Mouse (Mus musculus): ENCODE results near the gene Actr1b. TPM values are rescaled to one million over a fixed set of nuclear protein-coding genes. Genes with fewer than 3 reads are reported as not detected.

Gene Actr1b
- polyA plus RNA-seq, 1 experiment from 2014 or later: 85.2 TPM

DNA sequence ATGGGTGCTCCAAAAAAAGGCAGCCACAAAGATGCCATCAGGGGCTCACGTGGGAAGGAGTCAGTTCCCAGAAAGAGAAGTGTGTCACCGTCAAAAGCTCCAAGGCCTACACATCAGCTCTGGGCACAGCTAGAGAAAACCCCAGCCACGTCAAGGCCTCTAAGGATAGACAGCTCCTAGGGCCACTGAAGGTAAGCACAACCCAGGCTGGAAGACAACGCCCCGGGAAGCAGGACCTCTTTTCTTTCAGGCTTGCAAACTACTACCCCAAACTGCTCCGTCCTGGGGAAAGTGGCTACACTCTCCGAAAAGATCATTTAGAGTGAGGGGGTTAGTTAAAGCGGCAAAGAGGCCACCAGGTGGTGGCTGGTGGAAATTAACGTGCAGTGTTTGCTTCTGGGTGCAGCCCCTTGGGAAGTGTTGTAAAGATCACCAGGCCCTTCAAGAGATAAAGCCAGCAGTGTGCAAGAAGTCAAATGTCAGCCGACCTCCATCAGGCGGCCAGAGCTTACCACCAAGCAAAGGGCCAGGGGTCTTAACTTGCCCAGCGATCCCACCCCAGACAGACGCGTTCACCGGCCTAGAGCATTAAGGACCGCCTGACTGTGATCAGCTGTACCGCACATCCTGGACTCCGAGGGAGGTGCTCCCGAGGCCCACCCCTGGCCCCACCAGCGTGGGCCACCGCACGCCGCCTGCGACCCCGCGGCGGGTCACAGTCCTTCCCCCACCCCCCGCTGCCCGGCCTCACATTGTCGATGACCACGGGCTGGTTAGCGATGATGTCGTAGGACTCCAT, 5.0 kb downstream of the Actr1b start:
- Histone ChIP-seq H3K4me2 (ENCODE audit: low read depth, low read length) (peak overlapping the region; percentile 89), H3K4me1 (ENCODE audit: control insufficient read depth, insufficient read depth, low read length) (peaks cover 21% of the 10 kb centered on the region), H3K4me3 (ENCODE audit: low read length) (peak overlapping the region; percentile 93), H3K27ac (ENCODE audit: low read length) (peak overlapping the region; percentile 90), H3K9me3 (replicated peaks; ENCODE audit: control insufficient read depth, low read length) (no peaks in the 10 kb centered on the region; the same call in none of the 2 replicates), H3K36me3 (ENCODE audit: control insufficient read depth, insufficient read depth) (peaks cover 24% of the 10 kb centered on the region), H3K27me3 (ENCODE audit: control insufficient read depth, insufficient read depth, low read length) (no peaks in the 10 kb centered on the region), H3K9ac (ENCODE audit: low read length) (peak overlapping the region; percentile 96)
- WGBS: under 1% methylated on average over 33 of the region's 33 CpGs
- ATAC-seq (replicated peaks; ENCODE audit: extremely low read depth, insufficient read depth, low FRiP score): peak; percentile 59

DNA sequence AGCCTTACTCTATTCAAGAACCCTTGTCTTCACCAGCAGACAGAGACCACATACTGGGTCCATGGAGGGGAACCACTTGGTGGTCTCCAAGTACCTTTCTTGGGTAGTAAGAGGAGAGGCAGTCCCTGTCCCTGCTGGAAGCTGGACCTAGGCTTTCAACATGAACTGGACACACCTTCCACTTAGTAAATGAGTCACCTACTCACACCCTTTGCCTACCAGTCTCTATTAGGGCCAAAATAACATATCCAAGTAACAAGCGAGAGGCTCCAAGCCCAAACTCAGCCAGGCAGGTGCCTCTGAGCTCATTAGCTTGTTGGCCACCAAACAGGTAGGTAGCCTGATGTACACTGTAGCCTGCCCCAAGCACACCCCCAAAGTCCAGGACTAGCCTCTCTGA, 5.6 kb downstream of the Actr1b start:
- H3K4me2 ChIP-seq (ENCODE audit: low read depth, low read length): peak overlapping the region; percentile 89
- peaks cover 21% of the 10 kb centered on the region for H3K4me1 ChIP-seq (ENCODE audit: control insufficient read depth, insufficient read depth, low read length)
- WGBS: 62% methylated on average over 1 of the region's 1 CpGs
- no peaks in the 10 kb centered on the region for H3K9me3 ChIP-seq (replicated peaks; ENCODE audit: control insufficient read depth, low read length)
- peaks cover 24% of the 10 kb centered on the region for H3K36me3 ChIP-seq (ENCODE audit: control insufficient read depth, insufficient read depth)
- peak overlapping the region; percentile 93 for H3K4me3 ChIP-seq (ENCODE audit: low read length)
- H3K27me3 ChIP-seq (ENCODE audit: control insufficient read depth, insufficient read depth, low read length): no peaks in the 10 kb centered on the region
- H3K9ac ChIP-seq (ENCODE audit: low read length): peak overlapping the region; percentile 96
- H3K27ac ChIP-seq (ENCODE audit: low read length): peak overlapping the region; percentile 90; the same call in 1 of the 2 replicates
- ATAC-seq (replicated peaks; ENCODE audit: extremely low read depth, insufficient read depth, low FRiP score): no peak

DNA sequence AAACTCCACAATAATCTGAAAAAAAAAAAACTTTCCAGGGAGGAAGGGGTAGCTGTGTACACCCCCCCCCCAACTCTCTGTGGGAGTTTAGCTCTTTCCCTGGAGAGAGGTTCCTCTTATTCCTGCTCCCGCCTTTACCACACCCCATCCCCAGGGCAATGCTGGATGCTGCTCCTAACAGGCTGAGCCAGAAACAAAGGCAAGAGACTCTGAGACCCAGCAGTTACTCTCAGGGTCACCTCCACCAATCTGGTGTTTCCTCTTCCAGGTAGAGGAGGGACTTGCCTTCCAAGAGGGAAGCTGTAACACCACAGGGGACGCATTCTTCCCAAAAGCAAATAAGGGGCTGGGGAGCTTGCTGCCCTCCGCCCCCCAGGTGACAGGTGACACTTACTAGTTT, 6.4 kb downstream of the Actr1b start:
- no peaks in the 10 kb centered on the region for H3K27me3 ChIP-seq (ENCODE audit: control insufficient read depth, insufficient read depth, low read length)
- no peak overlapping the region for H3K4me3 ChIP-seq (ENCODE audit: low read length)
- no peak overlapping the region for H3K4me2 ChIP-seq (ENCODE audit: low read depth, low read length)
- WGBS: 83% methylated on average over 3 of the region's 3 CpGs
- H3K9ac ChIP-seq (ENCODE audit: low read length): no peak overlapping the region
- peaks cover 21% of the 10 kb centered on the region for H3K4me1 ChIP-seq (ENCODE audit: control insufficient read depth, insufficient read depth, low read length)
- no peak overlapping the region for H3K27ac ChIP-seq (ENCODE audit: low read length)
- ATAC-seq (replicated peaks; ENCODE audit: extremely low read depth, insufficient read depth, low FRiP score): no peak
- peaks cover 32% of the 10 kb centered on the region for H3K36me3 ChIP-seq (ENCODE audit: control insufficient read depth, insufficient read depth)
- no peaks in the 10 kb centered on the region for H3K9me3 ChIP-seq (replicated peaks; ENCODE audit: control insufficient read depth, low read length)

DNA sequence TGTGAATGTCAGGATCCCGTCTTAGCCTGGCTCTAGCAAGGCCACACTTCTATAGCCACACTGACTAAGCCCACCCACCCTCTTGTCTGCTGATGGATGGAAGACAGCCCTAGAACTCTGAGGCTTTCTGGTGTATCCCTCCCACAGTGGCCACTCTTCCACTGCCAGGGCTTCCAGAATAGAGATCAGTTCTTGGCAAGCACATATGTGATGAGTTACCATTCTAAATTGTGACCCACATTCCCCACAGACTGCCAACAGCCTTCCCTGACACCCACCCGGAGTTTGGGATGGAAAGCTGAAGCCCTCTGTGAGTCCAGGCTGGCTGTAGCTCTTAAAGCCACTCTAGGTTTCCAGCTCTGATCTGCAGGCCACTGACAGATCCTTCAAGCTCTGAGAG, 7.1 kb downstream of the Actr1b start:
- H3K27ac ChIP-seq (ENCODE audit: low read length): peak overlapping the region; percentile 16; the same call in 1 of the 2 replicates
- WGBS: 56% methylated on average over 2 of the region's 2 CpGs
- no peak overlapping the region for H3K9ac ChIP-seq (ENCODE audit: low read length)
- H3K4me1 ChIP-seq (ENCODE audit: control insufficient read depth, insufficient read depth, low read length): peaks cover 21% of the 10 kb centered on the region
- H3K9me3 ChIP-seq (replicated peaks; ENCODE audit: control insufficient read depth, low read length): no peaks in the 10 kb centered on the region
- no peaks in the 10 kb centered on the region for H3K27me3 ChIP-seq (ENCODE audit: control insufficient read depth, insufficient read depth, low read length)
- no peak overlapping the region for H3K4me3 ChIP-seq (ENCODE audit: low read length)
- no peak overlapping the region for H3K4me2 ChIP-seq (ENCODE audit: low read depth, low read length)
- no peak for ATAC-seq (replicated peaks; ENCODE audit: extremely low read depth, insufficient read depth, low FRiP score)
- H3K36me3 ChIP-seq (ENCODE audit: control insufficient read depth, insufficient read depth): peaks cover 38% of the 10 kb centered on the region

DNA sequence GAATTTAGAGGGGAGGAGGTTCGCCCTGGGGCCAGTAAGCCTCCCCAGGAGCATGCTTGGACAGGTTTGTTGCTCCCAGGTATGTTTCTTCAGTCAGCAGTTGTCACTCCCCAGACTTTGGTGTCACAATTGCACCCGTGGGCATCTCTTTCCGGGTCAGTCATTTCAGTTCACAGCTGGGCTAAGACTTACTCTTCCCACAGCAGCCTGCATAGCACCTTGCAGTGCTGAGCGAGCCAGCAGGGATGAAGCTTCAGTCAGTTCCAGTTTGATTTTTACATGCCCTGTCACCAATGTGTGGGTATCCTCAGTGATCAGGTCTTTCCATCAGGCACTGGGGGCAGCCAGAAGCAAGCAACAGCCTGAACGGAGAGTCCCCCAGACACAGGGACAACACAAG, 17.2 kb downstream of the Actr1b start:
- WGBS: 63% methylated on average over 5 of the region's 5 CpGs
- H3K4me2 ChIP-seq (ENCODE audit: low read depth, low read length): no peak overlapping the region
- peaks cover 49% of the 10 kb centered on the region for H3K36me3 ChIP-seq (ENCODE audit: control insufficient read depth, insufficient read depth)
- H3K4me3 ChIP-seq (ENCODE audit: low read length): no peak overlapping the region
- H3K27me3 ChIP-seq (ENCODE audit: control insufficient read depth, insufficient read depth, low read length): no peaks in the 10 kb centered on the region
- H3K27ac ChIP-seq (ENCODE audit: low read length): no peak overlapping the region
- ATAC-seq (replicated peaks; ENCODE audit: extremely low read depth, insufficient read depth, low FRiP score): no peak
- H3K9me3 ChIP-seq (replicated peaks; ENCODE audit: control insufficient read depth, low read length): no peaks in the 10 kb centered on the region
- no peak overlapping the region; the same call in 1 of the 2 replicates for H3K9ac ChIP-seq (ENCODE audit: low read length)
- H3K4me1 ChIP-seq (ENCODE audit: control insufficient read depth, insufficient read depth, low read length): peaks cover 6% of the 10 kb centered on the region

DNA sequence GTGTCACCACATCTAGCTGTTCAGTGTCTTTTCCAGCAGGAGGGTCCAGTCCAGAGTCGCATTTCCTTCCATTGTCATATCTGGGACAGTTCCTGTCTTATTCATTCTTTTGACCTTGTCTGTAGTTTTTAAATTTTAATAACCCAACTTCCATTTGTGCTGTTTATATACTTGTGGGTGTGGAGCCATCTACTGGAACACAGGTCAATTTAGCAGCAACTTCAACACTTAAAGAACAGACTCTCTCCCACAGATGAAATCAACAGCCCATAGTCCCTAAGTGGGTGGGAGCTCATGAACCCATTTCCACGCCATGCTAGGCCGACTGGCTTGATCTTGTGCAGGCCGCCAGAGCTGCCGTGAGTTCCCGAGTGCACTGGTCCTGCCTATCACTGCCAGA, 17.8 kb downstream of the Actr1b start:
- 43% methylated on average over 6 of the region's 6 CpGs for WGBS
- Histone ChIP-seq H3K9me3 (replicated peaks; ENCODE audit: control insufficient read depth, low read length) (no peaks in the 10 kb centered on the region), H3K4me2 (ENCODE audit: low read depth, low read length) (no peak overlapping the region), H3K4me3 (ENCODE audit: low read length) (no peak overlapping the region), H3K4me1 (ENCODE audit: control insufficient read depth, insufficient read depth, low read length) (peaks cover 6% of the 10 kb centered on the region), H3K36me3 (ENCODE audit: control insufficient read depth, insufficient read depth) (peaks cover 43% of the 10 kb centered on the region), H3K27me3 (ENCODE audit: control insufficient read depth, insufficient read depth, low read length) (no peaks in the 10 kb centered on the region), H3K27ac (ENCODE audit: low read length) (0 out of 2 replicates have a peak overlapping the region, but pooled peaks have one; percentile 7), H3K9ac (ENCODE audit: low read length) (no peak overlapping the region)
- ATAC-seq (replicated peaks; ENCODE audit: extremely low read depth, insufficient read depth, low FRiP score): no peak

DNA sequence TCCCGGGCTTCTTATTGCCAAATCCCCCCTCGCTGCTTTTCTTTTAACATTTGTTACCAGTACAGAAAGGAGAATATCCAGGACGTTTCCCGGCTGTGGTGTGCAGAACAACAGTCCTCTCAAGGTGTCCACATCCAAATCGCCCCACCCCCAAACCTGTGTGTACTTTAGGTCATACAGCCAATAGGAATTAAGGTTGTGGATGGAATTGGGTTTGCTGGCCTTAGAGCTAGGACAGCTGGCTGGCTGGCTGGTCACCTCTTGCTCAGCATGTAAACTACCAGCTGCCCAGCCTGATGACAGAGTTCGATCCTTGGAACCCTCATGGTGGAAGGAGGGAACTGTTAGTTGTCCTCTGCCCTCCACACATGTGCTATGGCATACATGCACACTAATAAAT, 19.4 kb downstream of the Actr1b start:
- Histone ChIP-seq H3K36me3 (ENCODE audit: control insufficient read depth, insufficient read depth) (peaks cover 29% of the 10 kb centered on the region), H3K9ac (ENCODE audit: low read length) (no peak overlapping the region), H3K4me1 (ENCODE audit: control insufficient read depth, insufficient read depth, low read length) (peaks cover 9% of the 10 kb centered on the region), H3K27ac (ENCODE audit: low read length) (no peak overlapping the region), H3K27me3 (ENCODE audit: control insufficient read depth, insufficient read depth, low read length) (no peaks in the 10 kb centered on the region), H3K4me2 (ENCODE audit: low read depth, low read length) (no peak overlapping the region), H3K4me3 (ENCODE audit: low read length) (no peak overlapping the region), H3K9me3 (replicated peaks; ENCODE audit: control insufficient read depth, low read length) (no peaks in the 10 kb centered on the region)
- WGBS: 90% methylated on average over 6 of the region's 6 CpGs
- no peak for ATAC-seq (replicated peaks; ENCODE audit: extremely low read depth, insufficient read depth, low FRiP score)

DNA sequence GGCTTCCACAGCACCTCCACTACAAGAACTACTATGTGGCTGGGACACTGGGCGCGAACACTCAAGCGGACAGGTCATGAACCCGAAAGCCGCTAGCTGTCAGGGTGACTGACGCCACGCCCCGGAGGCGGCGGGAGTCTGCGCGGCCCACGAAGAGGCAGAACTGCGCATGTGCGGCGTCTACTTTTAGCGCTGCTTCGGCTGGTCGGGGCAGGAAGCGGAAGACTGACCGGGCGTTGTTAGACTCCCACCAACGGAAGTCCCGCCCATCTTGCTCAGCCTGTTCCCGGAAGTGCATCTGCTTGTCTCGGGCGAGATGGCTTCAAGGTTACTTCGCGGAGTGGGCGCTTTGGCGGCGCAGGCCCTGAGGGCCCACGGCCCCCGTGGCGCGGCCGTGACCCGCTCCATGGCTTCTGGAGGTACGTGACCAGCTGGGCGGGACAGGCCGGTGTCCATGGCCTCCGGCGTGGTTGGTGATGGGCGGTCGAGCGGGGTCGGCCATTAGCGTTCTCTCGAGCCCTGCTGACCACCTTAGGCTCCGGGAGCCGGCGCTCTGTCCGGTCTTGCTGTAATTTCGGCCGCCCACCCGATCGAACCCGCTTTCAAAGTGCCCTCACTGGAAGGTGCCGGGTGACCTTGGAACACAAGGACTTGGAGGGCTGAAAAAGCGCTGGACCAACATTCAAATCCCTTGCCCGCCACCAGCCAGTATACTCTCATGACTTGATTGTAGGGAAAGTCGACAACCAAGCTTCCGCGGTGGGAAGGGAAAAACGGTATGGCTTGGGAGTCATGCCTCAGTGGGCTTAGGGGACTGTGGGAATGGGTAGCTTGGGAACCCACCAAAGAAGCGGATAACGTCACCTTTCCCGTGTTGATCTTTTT, 22.7 kb downstream of the Actr1b start, which contains the start of gene Cox5b:
Cox5b (plus strand) TSS at position 179 of the 885 bp plus-strand sequence.
- ATAC-seq (replicated peaks; ENCODE audit: extremely low read depth, insufficient read depth, low FRiP score): peak; percentile 94
- peaks cover 18% of the 10 kb centered on the region for H3K36me3 ChIP-seq (ENCODE audit: control insufficient read depth, insufficient read depth)
- H3K27me3 ChIP-seq (ENCODE audit: control insufficient read depth, insufficient read depth, low read length): no peaks in the 10 kb centered on the region
- H3K4me1 ChIP-seq (ENCODE audit: control insufficient read depth, insufficient read depth, low read length): peaks cover 9% of the 10 kb centered on the region
- H3K27ac ChIP-seq (ENCODE audit: low read length): peak within 1 kb of the TSS; percentile 85
- WGBS: 1% methylated on average over 68 of the region's 68 CpGs
- no peaks in the 10 kb centered on the region for H3K9me3 ChIP-seq (replicated peaks; ENCODE audit: control insufficient read depth, low read length)
- peak within 1 kb of the TSS; percentile 92 for H3K4me3 ChIP-seq (ENCODE audit: low read length)
- peak within 1 kb of the TSS; percentile 94 for H3K9ac ChIP-seq (ENCODE audit: low read length)
- peak within 1 kb of the TSS; percentile 71 for H3K4me2 ChIP-seq (ENCODE audit: low read depth, low read length)
